Mouse (Mus musculus): ENCODE data around the gene Vkorc1l1.
"Not testable (repeated sequence)": the region's sequence is repeated elsewhere in the genome, so short reads cannot be mapped to it uniquely, and the experiment has no call there.

Gene Vkorc1l1

DNA sequence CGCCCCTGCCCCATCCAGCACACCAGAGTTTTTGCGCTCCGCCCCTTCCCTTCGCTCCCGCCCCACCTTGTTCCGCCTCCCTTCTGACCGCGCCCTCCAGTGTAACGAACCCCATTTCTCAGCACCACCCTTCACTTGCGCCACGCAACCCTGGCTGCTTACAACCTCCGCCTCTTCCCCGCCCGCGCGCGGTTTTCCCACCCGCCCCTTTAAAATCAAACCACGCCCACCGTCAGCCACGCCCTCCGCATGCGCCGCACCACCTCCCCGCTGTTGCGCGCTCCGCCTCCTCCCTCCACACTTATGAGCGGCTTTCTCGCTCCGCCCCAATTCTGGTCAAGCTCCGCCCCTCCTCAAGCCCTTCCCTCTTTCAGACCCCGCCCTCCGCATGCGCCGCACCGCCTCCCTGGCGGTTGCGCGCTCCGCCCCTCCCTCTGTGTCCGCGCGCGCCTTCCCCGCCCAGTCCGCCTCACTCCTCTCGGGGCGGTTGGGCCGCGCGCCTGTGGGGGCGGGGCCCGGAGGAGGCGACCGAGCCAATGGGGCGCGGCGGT lies at the start of gene Vkorc1l1:
Gene Vkorc1l1 (plus strand): TSS at position 476 of the 551 bp plus-strand sequence.
- DNase-seq = peak; percentile 97

DNA sequence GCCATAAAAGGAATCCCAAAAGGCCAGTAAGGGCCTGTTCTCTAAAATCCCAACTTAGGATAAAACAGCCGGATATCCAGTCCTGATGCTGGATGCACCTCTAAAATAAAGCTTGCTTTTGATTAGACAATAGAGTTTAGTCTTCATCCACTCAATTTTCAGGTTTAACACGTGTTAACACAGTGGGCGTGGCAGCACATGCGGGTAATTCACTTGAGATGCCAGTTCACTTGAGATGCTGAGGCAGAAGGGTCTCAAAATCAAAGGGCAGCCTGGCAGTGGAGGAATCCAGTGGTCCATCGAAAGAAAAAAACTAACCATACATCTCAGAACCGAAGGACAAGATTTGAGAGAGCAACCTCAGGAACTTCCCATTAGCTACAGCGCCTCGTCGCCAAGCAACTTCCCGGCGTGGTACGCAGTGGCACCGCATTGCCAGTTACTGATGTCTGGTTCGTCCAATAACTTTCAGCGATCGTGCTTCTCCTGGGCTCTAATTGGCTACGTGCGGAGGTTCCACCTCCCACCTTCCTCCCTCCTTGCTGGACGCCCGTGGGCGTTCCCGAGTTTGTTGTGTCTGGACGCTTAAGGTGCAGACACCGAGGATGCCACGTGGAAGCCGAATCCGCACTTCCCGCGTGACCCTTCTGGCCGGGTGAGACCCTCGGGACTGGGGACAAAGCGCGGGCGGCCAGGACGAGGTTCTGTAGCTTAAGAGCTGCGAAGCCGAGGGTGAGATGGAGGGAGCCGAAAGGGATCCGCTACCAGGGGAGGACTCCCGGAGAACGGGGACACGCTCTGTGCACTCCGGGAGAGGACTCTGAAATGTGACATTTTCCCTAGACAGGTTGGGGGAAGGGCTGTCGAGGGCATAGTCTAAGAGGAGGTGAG lies 46.3 kb upstream of the Vkorc1l1 start, which contains the start of gene Zbed5:
Gene Zbed5 (plus strand): TSS at position 526 of the 891 bp plus-strand sequence.
- DNase-seq = peak; percentile 88

DNA sequence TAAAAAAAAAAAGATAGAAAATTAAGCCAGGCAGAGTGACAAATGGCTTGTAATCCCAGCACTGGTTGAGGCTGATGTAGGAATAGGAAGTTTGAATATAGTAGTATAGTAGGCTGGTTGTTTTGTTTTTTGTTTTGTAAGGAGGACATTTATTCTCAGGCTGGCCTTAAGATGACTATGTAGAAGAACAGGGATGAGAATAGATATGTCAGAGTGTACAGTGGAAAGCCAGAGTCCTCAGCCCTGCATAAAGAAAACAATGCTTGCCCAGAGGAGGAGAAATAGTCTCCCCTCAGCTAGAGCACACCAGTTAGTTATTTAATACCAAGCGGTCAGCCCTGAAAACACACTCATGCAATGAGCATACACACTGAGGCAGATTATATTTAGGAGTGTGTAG lies 43.3 kb upstream of the Vkorc1l1 start, which contains the start of gene Phkg1:
Gene Phkg1 (minus strand): TSS at position 101 of the 400 bp plus-strand sequence.
- no peak for DNase-seq

DNA sequence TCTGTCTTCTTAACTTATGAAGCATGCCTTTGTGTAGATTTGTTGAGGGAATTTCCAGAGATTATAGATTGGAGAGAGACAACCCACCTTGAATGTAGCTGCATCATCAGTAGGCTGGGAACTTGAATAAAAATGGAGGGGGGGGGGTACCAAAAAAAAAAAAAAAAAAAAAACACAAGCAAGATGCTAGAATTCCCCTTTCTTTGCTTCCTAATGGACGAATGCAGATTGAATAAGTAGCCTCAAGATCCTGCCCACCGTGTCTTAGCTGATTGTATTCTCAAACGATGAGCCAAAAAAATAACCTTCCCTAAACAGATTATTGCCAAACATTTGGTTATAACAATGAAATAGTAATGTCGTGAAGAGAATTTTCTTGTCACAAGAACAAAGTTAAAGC lies 34.0 kb upstream of the Vkorc1l1 start:
- no peak for DNase-seq

DNA sequence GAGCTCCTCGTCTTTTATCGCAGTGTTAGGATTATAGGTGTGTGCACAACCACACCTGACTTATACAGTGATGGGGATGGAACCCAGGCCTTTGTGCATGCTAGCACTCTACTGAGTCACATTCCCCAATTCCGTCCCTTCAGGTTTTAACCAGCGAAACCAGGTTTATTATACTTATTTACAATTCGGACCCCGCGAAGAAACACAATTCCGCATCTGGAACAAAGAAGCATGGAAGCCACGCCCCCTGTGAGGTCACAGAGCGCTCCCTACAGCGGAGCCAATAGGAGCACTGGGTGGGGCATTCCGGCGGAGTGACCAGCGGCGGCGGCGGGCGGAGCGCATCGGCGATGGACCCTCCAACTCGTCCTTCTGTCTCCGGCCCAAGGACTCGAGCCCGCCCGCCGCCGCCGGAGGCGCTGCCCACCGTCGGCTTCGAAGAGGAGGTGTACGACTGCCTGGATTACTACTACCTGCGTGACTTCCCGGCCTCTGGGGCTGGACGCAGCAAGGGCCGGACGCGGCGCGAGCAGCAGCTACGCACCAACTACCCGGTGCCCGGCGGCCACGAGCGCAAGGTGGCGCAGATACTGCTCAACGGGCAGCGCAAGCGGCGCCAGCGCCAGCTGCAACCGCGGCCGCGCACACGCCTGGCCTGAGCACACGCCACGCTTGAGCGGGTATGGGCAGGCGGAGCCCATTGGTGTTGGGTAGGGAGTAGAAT lies 33.4 kb upstream of the Vkorc1l1 start, which contains the start of gene Nupr1l:
Gene Nupr1l (plus strand): TSS at position 299 of the 724 bp plus-strand sequence.
- DNase-seq = peak; percentile 88

DNA sequence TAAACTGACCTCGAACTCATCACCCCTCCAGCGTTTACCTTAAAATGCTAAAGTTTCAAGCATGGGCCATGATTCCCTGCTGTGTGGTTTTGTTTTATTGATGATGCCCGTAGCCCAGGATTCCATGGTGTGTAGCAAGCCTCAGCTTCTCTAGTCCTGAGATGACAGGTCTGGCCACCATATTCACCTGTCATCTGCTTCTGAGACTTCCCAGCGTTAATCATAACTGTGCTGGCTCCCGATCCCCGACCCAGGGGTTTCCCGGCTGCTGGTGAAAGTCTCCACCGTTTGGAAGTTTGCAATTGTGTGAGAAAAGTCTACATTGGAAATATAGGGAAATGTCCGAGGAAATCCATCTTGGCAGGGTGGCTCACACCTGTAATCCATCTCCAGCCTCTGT lies 32.6 kb upstream of the Vkorc1l1 start:
- DNase-seq = no peak

DNA sequence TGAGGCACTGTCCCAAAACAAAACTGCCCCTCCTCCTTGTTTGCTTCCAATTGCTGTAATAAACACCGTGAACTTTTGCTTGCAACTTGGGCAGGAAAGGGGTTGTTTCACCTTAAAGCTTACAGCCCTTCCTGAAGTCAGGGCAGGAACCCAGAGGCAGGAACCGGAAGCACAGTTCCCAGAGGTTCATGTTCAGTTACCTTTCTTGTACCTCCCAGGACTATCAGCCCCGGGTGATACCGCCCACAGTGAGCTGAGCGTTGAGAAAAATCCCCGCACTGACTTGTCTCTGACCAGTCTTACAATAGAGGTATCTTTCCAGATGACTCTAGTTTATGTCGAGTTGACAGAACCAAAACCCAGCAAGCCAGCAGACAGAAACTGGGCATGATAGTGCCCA lies 32.2 kb upstream of the Vkorc1l1 start:
- DNase-seq = no peak

DNA sequence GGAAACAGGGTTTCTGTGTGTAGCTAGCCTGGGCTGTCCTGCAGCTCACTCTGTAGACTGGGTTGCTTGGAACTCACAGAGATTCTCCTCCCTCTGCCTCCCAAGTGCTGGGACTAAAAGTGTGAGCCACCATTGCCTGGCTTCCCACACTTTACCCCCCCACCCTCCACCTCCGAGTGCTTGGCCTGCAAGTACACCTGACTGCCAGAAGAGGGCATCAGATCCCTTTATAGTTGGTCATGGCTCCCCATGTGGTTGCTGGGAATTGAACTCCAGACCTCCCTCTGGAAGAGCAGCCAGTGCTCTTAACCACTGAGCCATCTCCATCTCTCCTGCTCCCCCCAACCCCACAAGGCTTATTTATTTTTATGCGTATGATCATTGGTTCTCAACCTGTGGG lies 27.7 kb upstream of the Vkorc1l1 start:
- DNase-seq = no peak

DNA sequence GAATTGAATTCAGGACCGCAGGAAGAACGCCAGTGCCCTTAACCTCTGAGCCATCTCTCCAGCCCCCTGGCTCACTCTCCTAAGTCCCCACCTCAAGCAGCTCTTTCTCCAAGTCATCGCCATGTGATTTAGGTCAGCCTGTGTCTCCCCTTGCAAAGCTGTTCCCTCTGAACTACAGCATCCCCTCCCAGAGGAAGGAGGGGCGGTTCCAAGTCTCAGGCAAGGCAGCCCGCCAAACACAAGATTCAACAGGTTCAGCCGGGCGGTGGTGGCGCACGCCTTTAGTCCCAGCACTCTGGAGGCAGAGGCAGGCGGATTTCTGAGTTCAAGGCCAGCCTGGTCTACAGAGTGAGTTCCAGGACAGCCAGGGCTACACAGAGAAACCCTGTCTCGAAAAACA lies 26.3 kb upstream of the Vkorc1l1 start:
- not testable (repeated sequence) for DNase-seq

DNA sequence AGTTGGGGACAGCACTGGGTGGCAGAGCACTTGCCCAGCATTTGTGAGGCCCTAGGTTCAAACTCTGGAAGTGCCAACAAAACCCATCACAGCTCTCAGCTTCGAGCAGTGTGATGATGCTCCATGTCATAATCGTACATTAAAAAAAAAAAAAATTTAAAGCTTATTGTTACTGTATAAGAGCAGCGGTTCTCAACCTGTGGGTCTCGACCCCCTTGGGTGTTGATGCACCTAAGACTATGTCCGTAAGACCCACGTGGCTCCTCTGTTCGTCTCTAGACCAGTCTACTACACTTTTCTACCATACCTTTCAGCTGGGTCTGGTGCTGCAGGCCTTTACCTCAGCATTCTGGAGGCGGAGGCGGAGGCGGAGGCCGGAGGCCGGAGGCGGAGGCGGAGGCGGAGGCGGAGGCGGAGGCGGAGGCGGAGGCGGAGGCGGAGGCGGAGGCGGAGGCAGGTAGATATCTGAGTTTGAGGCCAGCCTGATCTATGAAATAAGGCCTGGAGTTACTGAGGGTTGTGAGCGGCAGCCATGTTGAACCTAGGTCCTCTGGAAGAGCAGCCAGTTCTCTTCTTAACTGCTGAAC lies 23.6 kb upstream of the Vkorc1l1 start:
- no peak for DNase-seq

DNA sequence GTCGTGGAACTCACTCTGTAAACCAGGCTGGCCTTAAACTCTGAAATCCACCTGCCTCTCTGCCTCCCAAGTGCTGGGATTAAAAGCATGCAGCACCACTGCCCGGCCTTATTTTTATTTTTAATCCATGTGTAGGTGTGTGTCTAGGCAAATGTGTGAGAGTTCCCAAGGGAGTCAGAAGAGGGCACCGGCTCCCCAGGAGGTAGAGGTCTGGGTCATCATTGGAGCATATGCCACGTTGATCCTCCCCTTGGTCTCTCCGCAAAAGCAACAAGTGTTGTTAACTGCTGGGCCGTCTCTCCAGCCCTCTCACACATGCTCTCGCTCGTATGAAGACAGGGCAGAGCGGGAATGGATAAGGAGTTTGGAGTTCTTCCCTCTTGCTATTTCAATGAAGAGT lies 23.0 kb upstream of the Vkorc1l1 start:
- no peak for DNase-seq

DNA sequence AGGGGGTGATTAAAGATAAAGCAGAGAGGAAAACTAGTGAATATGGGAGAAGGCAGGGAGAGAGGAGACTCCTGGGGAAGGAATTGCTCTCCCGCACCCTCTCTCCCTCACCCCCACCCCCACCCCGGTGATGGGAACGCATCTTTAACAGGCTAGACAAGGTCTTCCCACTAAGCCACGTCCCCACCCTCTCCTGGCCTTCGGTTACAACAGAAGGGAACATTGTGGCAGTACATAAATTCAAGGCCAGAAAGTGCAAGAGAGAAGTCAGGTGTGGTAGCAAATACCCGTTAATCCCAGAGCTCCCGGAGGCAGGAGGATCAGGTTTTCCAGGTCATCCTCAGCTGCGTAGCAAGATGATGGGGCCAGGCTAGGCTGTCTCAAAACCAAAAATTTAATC lies 22.4 kb upstream of the Vkorc1l1 start:
- DNase-seq = no peak

DNA sequence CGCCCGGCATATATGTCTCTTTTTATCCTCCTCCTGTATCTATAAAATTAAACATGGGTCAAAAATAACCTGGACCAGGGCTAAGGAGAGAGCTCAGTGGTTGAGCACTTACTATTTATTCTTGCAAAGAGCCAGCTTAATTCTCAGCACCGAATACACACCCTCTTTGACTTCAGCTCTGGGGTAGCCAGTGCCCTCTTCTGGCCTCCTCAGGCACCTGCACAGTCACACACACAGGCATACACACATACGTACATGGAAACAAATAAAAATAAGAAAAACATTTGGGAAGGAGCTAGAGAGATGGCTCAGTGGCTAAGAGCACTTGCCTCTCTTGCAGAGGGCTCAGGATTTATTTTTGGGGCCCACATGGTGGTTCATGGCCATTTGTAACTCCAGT lies 19.8 kb upstream of the Vkorc1l1 start:
- DNase-seq = no peak

DNA sequence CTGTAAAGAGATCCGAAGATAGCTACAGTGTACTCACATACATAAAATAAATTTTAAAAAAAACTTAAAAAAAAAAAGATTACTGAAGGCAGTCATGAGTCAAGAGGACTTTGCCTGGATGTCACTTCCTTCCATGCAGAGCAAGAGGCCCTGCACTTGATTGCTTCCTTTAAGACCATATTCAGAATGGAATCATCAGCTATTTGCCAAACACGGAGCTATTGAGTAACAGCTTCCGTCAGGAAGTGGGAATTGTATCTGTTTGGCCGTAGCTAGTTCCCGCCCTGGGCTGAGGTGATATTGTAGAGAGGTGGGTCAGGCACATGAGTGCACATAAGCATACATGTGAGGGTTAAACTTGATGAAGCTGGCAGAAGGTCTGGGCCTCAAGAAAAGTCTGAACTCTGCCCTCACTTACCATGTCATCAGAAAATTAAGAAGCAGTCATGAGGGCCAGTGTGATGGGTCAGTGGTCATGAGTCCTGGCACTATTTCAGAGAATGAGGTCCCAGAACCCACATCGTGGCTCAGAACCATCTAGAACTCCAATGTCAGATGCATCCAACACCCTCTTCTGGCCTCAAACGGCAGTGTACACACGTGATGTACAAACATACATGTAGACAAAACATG lies 16.8 kb upstream of the Vkorc1l1 start:
- DNase-seq = no peak

DNA sequence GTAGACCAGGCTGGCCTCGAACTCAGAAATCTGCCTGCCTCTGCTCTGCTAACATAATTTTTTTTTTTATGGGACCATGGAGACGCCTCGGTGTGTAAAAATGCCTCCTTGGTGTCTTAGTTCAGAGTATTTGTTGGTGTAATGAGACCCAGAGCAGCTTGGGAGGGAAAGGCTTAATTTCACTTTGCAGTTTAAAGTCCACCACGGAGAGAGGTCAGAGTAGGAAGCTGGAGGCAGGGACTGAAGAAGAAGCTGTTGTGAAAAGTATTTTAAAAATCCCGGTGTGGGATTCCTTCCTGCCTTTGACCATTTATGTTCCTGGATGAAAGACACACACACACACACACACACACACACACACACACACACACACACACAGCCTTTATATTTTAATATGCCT lies 15.8 kb upstream of the Vkorc1l1 start:
- DNase-seq = no peak

DNA sequence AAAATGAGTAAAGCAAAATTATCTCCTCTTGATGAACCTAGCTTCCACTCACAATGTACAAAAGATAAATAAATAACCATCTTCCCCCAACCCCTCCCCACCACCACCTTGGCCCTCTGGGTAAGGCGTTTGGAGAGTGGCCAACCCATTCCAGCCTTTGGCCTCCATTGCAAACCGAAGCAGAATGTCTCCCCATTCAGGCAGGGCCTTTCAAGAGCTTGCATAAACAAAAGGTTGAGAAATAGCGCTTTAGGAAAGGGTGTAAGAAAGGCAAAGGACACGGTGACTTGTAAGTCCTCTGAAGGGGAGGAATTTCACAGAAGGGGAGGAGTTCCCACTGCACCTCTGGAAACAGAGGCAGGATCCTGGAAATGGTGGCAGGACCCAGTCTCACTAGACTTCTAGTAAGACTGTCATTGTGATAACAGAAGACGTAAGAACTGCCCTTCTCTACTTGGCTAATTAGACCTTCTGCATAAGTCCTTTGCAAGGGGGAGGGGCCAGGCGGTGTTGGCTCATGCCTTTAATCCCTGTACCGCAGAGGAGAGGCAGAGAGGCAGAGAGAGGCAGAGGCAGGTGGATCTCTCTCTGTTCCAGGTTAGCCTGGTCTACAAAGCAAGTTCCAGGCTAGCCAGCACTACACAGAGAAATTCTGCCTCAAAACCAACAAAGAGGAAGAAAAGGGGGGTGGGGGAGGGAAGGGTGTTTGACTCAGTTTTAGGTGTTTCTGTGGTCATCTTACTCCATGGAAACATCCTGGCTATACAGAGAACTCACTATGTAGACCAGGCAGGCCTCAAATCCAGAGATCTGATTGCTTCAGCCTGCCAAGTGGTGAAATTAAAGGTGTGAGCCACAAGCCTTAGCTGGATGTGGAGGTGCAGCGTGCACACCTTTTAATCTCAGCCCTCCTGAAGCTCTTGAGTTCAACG lies 11.6 kb upstream of the Vkorc1l1 start:
- DNase-seq = no peak

DNA sequence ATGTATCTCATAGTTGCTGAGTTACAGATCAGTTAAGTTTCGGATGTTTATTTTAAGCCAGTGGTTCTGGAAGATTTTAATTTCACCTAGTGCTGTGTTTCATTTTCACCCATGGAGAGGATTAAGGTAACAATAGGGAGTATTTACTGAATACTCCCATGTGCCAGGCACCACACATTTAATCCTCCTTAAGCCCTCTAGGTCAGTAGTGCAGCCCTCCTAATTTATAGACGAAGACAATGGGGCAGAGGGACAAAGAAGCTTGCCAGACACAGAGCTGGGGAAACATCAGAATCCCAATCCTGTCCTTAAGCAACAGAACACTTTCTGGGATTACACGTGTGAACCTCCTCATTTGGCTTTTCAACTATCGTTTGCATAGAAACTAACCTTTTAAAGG lies 4.8 kb upstream of the Vkorc1l1 start:
- DNase-seq = no peak

DNA sequence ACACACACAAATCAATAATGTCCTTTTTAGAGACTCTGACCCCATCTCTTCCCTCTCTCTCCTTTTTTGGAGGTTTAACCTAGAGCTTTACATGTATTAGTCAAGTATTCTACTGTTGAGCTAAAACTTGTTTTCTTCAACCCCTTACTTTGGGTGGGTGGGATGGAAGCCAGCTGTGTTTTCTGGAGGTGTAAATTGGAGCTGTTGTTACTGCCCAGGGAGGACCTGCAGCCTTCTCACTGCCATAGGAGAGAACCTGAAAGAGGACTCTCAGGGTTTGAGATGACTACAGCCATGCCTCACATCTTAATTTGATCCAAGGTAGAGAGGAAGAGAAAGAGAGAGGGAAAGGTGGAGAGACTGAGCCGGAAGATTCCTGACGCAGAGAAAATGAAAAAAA lies 1.5 kb upstream of the Vkorc1l1 start:
- no peak for DNase-seq

DNA sequence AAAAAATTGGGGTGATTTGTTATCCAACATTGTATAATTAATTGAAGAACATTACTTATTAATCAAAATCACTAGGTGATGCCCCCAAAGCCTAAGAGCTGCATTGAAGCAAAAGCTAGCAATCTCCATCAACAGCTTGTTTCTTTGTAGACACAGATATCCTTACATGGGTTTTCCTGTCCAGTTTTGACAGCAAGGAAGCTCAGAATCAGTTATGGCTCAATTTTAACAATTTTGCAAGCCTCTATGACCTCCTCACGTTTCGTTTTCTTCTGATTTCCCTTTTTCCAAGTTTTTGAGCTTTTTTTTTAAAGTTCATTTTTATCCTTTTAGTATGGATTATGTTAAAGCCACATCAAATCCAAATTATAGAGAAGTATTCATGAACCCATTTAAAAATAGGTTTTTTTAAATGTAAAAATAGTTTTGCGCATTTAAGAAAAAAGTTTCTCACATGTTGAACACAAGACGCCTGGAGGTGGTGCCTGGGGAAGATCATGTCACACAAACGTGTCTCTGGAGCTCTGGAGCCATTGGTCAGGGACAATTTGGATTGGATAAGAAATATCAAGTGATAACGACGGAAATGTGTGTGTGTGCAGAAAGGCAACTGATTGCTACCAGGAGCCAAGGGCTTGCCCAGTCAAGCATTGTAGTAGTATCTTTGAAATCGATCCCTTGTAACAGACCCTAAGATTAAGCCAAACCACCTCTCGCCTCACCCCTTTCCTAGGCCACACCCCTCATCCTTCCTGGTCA lies 855 bp upstream of the Vkorc1l1 start:
- DNase-seq = no peak

DNA sequence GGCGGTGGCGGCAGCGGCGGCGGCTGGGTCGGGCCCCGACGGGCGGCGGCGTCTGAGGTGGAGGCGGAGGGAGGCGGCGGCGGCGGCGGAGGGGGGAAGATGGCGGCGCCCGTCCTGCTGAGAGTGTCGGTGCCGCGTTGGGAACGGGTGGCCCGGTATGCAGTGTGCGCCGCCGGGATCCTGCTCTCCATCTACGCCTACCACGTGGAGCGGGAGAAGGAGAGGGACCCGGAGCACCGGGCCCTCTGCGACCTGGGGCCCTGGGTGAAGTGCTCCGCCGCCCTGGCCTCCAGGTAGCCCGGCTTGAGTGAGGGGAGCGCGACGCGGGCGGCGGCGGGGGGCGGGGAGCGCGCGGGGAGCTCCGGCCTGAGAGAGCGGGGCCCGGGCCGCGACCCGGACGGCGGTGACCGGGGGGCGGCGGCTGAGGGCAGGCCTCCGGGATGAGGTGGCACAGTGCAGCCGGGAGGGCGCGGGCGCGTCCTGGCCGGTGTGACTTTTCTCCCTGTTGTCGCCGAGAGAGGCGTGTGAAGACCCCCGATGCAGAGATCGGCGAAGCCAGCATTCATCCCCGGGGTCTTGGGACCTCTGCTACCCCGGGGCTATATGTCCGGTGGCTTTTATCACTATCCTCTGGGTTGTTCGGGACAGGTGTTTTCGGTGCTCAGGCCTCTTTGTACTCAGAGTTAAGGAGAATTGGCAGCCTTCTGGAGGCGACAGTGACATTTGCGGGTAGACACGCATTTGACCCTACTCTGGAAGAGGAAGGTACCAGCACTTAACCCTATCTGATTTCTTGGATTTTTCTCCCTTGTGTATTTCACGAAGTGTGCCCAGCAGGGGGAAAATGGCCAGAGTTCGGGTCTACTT lies 536 bp downstream of the Vkorc1l1 start:
- DNase-seq = peak; percentile 27

Measured in right cerebral cortex, postnatal 25 days (tissue).